Mouse (Mus musculus) kidney, postnatal 36 days (tissue): ENCODE results near the gene Focad.

Experiments
- DNase-seq, 2 experiments: peaks; one replicate each; pipeline ENCODE4 v3.0.0; 2021 to 2022; ENCODE audit warnings: mixed read lengths in 2 of 2

Focad gene

GRCm38 (mm10) chr4:88094062-88094767 lies at the start of gene Focad:
Gene Focad (plus strand): TSS chr4:88094629.
- peak; percentile 98 for DNase-seq

GRCm38 (mm10) chr4:88045151-88045550 lies 49.3 kb upstream of the Focad start:
- DNase-seq, result no peak

GRCm38 (mm10) chr4:88046280-88046679 lies 48.1 kb upstream of the Focad start:
- DNase-seq, result no peak

GRCm38 (mm10) chr4:88075388-88075787 lies 19.0 kb upstream of the Focad start:
- no peak for DNase-seq

GRCm38 (mm10) chr4:88078983-88079382 lies 15.4 kb upstream of the Focad start:
- no peak for DNase-seq

DNA sequence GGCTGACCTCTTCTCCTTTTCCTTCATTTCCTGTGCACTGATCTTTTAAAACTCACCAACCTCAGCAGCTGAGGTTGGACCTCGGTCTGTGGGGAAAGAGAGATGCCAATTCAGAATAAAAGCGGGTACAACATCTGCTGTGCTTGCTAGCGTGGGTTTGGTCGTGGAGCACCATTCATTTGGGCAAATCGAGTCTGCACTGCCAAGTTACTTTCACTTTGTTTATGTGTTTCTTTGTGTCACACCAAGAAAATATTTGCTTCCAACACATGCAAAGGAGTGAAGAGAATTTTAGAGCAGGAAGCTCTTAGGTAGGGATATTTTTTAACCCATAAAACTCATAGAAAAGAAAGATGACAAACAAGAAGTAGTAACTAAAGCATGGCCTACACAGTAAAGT lies 13.0 kb upstream of the Focad start:
- no peak for DNase-seq

DNA sequence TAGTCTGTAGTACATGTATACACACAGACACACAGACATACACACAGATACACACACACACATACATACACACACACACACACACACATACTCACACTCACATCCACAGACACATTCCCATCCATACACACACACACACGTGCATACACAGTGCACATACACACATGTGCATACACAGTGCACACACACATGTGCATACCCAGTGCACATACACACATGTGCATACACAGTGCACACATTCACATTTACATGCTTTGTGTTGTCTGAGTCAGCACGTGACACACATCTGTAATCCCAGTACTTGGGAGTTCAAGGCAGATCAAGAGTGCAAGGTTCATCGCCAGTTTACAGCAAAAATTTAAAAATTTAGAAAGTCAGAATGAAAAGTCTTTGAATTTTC lies 12.5 kb upstream of the Focad start:
- DNase-seq, result no peak

- no peak for DNase-seq
Observed at GRCm38 (mm10) chr4:88082381-88082780, 12.0 kb upstream of the Focad start.

GRCm38 (mm10) chr4:88083781-88084180 lies 10.6 kb upstream of the Focad start:
- no peak for DNase-seq

- DNase-seq, result no peak
Observed at GRCm38 (mm10) chr4:88090316-88090715, 4.1 kb upstream of the Focad start.

- no peak for DNase-seq
Observed at GRCm38 (mm10) chr4:88094768-88095420, 465 bp downstream of the Focad start.

DNA sequence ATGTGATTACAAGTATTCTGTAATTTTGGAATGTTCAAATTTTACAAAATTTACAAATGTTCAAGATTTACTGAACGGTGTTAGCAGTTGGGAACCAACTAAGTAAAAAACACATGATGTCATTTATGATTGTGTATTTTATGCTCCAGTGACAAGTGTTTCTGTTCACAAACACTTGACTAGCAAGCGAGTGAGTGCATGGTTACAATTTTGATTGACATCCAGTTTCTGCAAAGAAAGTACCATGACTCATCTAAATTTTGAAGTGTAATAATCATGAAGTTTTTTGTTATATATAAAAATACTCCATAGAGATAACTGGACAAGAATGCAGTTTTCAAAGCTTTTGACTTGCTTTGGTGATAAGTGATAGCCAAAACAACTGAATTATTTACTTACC lies 1.3 kb downstream of the Focad start:
- DNase-seq, result no peak

DNA sequence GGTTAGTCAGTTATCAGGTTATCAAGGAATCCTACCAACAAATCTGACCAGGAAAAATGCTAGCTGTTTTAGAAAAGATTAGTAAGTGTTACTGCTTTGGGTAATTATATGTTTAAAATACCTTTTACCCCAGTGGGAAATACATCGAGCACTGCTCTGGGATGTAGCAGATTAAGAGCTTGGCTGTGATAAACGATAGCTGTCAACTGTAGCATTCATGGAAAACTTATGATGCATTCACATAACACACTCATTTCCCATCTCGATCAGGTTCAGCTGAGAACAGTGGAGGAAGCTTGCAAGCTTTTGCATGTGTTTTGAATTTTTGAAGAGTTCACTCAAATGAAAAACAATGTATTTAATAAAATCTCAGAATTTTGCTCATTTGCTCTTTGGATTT lies 14.2 kb downstream of the Focad start:
- DNase-seq, result no peak

DNA sequence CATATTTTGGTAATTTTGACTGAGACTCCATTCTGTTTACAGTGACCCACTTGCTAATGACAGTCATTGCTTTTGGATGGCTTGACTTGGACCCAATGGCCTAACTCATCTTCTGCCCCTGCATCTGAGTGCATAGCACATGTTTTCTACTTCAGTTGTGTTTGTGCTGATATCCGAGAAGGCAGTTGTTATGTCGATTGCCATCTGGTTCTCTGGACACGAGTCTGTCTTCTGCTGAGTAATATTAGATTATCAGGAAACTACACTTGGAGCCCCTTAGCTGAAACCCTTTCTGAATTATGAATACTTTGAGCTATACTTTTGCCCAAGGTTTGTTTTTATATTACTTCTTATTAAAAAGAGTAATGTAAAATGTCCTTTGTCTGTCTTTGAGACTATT lies 22.9 kb downstream of the Focad start:
- no peak for DNase-seq

GRCm38 (mm10) chr4:88117942-88118341 lies 23.5 kb downstream of the Focad start:
- no peak for DNase-seq

GRCm38 (mm10) chr4:88118750-88119395 lies 24.4 kb downstream of the Focad start:
- no peak for DNase-seq

- no peak for DNase-seq
Observed at GRCm38 (mm10) chr4:88120091-88120490, 25.7 kb downstream of the Focad start.

DNA sequence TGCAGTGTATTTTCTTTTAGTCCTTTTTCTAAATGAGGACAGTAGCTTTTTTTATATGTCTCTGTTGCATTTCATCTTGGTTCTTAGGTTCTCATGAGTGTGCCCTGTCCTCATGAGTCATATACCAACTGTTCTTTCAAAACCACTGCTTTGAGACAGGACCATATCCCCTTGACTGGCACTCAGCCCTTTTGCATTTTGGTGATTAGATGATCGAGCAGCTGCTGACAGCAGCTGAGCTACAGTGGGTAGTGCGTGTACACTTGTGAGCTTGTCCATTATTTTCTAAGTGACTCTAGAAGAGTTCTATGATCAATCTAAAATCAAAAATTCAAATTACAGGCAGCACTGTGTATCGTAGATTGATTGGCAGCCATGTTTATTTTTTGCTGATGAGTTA lies 28.0 kb downstream of the Focad start:
- DNase-seq, result no peak

GRCm38 (mm10) chr4:88135936-88136335 lies 41.5 kb downstream of the Focad start:
- DNase-seq, result no peak

GRCm38 (mm10) chr4:88136528-88136927 lies 42.1 kb downstream of the Focad start:
- DNase-seq, result no peak

DNA sequence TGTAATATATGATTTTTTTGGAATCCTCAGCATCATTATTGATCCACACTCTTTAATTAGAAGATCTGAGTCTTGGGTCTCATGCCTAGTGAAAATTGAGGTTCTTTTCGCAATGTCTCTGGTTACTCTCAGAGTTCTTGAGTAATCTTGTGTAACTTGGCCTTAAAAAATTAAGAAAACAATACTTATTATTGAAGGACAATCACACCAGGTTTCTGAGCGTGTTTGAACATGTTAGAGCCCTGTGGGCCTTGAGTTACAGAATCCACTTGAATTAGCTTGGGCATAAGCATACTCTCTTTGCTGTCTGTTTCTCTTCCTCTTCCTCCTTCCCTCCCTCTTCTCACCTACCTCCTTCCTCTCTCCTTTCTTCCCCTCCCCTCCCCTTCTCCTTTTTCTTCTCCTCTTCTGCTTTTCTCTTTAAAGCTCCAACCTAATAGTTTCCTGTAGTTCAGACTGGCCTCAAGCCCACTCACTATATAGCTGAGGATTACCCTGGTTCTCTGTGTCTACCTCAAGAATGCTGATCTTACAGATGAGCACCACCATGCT lies 44.0 kb downstream of the Focad start:
- DNase-seq, result no peak

GRCm38 (mm10) chr4:88149462-88149861 lies 55.0 kb downstream of the Focad start:
- DNase-seq, result no peak

- no peak for DNase-seq
Observed at GRCm38 (mm10) chr4:88155490-88156160, 61.2 kb downstream of the Focad start.
